Mouse (Mus musculus) adrenal gland, adult 18-20 months (tissue): ENCODE measurements around the gene Prmt3. TPM values are rescaled to one million over a fixed set of nuclear protein-coding genes. Genes with fewer than 3 reads are reported as not detected.

Source experiments
- DNase-seq, 2 experiments: peaks; one replicate each; pipeline ENCODE4 v3.0.0; 2021 to 2022; ENCODE audit warnings: low spot score in 2 of 2
- long read RNA-seq, 2 experiments: library from polyadenylated mRNA; stranded (forward); transcript quantifications; one replicate each; pipeline ENCODE4 v2.0.0; 2021
- total RNA-seq, 2 experiments: library from RNA; stranded (reverse); gene quantifications; 1 replicate in 1 of 2; 2 replicates in 1 of 2; pipeline ENCODE4 v1.2.3; 2021

Gene Prmt3
- 10 to 100 TPM; 33.0 to 38.6 TPM for total RNA-seq
- long read RNA-seq, experiment 1, transcript Prmt3-201 (16 exons, 2,507 nt), result major isoform, 39 of 48 reads
- long read RNA-seq, experiment 1, partial matches to known transcripts, result 3 of 48 reads
- long read RNA-seq, experiment 1, other reads (novel, unspliced or antisense), result 5 of 48 reads
- long read RNA-seq, experiment 2, transcript Prmt3-201 (16 exons, 2,507 nt), result major isoform, 110 of 133 reads
- long read RNA-seq, experiment 2, partial matches to known transcripts, result 6 of 133 reads
- long read RNA-seq, experiment 2, other reads (novel, unspliced or antisense), result 17 of 133 reads

GRCm38 (mm10) chr7:49778114-49778901 lies at the start of gene Prmt3:
Prmt3 (plus strand) TSS chr7:49778346.
- peak; percentile 99 for DNase-seq

DNA sequence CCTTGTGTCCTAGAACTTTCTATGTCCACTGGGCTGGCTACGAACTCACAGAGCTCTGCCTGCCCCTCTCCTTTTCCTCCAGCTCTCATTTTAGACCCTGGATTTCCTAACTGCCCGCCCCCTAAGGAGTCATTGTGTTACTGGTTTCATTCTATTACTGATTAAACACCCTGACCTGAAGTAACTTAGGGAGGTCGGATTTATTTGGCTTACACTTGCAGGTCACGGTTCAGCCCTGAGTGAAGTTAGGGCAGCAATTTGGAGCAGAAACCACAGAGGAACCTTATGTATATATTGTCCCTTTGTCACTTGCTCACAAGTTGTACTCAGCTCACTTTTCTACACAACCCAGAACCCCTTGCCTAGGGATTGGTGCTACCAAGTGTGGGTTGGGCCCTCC lies 43.8 kb upstream of the Prmt3 start:
- DNase-seq, result no peak

- DNase-seq, result no peak
Measured at GRCm38 (mm10) chr7:49739448-49739847, 38.7 kb upstream of the Prmt3 start.

GRCm38 (mm10) chr7:49741474-49741873 lies 36.7 kb upstream of the Prmt3 start:
- no peak for DNase-seq

DNA sequence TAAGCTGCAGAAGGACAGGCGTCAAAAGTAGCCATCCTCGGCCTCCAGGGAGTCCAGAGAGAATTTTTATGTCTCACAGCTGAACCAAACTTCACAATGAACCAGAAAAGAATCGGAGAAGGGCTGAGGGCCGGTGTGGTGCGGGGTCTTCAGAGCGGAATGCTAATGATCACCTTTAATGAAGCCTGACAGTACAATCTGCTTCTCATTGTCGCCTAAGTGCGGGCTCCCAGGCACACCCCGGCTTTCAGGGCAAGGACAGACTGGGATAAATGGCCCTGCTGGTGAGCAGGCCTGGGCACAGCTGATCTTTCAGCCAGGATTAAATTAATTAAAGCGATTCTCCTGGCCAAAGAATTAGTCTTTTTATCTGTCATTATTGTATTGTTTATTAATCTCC lies 36.2 kb upstream of the Prmt3 start:
- DNase-seq, result no peak

DNA sequence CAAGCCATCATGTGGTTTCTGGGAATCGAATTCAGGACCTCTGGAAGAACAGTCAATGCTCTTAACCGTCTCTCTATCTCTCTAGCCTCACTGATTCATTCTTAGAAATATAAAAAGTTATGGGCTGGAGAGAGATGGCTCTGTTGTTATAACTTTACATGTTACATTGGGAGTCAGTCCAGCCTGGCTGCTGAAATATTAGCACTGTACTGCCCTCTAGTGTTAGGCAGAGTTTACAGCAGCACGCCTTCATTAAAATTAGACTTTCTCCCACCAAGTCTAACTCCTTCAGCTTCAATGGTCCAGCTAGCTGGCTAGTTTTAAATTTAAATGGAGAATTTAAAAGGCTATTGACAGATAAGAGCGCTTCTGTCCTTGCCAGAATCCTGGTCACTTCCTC lies 27.0 kb upstream of the Prmt3 start:
- DNase-seq, result no peak

DNA sequence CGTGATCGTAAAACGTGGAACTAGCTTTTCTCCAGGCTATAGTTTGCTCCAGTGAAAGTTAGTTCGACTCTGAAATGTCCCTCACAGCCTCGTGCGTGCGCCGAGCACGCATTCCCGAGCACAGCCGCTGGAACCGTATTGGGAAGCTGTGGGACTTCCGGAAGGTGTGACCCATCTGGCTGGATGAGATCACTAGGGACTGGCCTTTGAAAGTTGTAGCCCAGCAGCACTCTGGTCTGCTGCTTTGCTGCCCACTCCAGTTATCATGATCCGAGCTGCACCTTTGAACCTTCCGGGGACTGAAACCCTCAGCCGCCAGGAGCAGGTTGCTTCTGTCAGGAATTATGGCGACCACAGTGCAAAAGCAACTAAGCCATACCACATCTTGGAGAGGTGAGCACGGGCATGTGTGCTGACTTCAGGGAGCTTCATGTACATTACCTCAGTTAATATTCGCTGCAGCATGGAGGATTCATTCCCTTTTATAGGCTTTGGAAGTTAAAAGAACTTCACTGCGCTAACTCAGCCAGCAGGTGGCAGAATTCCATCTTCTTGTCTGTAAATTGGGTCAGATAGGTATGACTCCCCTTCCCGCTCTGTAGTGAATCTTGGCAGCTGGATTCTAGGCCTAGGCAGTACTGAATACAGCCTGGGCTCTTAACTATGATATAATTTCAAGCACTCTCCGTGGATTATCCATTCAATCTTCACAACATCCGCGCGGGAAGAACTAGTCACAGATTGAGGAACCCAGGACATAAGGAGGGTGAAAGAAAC lies 25.2 kb upstream of the Prmt3 start:
- peak in 1 of 2 experiments; percentile 39 for DNase-seq

DNA sequence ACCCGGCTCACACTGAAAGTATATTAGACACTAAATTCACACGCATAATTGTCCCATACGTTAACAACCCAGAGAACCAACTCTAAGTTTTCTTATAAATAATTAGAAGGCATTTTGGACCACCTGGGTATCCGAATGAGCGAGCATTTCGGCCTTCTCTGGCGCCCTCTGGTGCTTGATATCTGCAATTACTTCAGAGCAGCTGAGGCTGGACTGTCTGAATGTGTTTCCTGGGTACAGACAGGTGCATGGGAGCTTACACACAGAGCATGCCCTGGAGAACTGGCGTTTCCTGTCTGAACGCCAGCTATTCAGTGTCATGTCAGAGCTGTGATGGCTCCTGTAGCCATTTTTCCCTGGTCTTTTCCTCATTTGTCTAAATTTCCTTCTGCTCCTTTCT lies 23.4 kb upstream of the Prmt3 start:
- peak; percentile 53 to 58 for DNase-seq

- peak; percentile 67 to 68 for DNase-seq
Measured at GRCm38 (mm10) chr7:49758934-49759571, 19.1 kb upstream of the Prmt3 start, which contains the start of gene Htatip2. Htatip2 (plus strand) TSS chr7:49759115.

- DNase-seq, result peak; percentile 53 to 67
Measured at GRCm38 (mm10) chr7:49762605-49763004, 15.5 kb upstream of the Prmt3 start.

DNA sequence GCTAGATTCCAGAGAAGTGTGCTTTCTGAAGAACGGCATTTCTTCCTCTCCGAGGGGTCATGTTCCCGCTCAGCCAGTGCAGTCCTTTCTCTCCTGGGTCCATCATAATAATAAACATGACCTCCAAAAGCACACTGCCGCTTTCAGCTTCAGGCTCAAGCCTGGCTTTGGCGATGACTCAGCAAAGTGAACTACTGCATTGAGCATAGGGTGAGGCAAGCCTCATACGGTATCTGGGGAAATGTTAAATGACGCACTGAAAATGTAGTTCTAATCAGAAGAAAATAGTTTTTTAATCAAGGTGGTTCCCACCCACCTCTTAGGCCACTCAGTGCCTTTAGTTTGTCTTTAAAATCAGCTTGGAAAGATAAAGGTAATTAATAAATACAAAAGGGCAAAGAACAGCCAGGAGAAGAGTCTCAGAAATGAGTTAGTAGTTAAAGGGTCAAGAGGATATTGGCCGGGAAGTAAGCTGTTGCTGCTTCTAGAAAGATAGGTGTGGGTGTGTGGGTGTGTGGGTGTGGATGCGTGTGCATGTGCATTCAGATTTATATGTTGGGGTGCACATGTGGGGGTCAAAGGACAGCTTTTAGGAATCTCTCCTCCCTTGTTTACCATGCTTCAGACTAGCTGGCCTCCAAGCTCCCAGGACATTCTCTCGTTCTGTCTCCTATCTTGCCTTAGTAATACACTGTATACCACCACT lies 14.0 kb upstream of the Prmt3 start:
- DNase-seq, result no peak

DNA sequence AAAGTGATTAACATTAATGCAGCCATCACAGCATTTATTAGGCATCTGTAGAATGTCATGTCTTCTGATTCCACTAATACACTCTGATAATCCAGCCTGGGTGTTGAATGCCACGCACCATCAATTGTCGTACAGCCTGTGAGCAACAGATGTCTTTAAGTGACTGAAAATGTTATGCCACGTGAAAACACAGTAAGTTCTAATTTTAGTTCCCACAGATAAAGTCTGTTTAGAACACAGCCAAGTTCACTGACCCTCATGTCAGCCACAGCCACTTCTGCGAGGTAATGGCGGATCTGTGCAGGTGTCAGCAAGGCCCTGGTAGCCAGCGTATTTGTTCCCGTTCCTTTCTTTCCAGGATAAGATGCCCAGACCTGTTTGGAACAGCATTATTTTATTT lies 12.0 kb upstream of the Prmt3 start:
- no peak for DNase-seq

DNA sequence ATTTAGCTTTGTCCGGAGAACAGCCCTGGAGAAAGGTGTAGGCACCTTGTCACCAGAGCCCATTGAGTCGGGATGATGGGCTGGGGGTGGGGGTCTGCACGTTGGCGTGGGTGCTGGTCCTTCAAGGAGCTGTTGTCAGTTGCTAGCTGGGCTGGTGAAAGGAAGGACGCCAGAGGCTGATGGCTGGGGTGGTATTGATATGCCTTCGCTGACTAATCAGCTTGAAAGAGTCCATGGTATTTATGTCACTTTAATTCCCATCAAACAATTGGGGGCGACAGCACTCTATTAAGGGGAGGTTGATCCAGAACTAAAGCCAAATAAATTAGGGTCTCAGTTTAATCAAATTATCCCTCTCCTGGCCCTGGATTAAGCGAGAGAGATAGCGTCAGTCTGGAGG lies 9.6 kb upstream of the Prmt3 start:
- no peak for DNase-seq

DNA sequence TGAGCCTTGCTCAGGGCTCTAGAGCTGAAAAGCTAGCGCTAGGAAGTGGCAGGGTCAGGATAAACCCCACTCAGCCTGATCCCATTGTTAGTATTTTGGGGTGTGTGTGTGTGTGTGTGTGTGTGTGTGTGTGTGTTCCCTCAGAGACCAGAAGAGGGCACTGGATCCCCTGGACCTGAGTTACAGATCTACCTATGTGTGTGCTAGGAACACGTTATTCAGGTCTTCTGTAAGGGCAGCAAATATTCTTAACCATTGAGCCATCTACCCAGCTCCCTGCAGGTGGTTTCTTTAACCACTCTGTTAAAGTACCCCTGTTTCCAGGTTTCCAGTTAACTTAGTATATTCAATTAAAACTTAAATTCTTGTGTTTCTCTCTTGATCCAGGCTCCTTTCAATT lies 3.8 kb upstream of the Prmt3 start:
- DNase-seq, result no peak

DNA sequence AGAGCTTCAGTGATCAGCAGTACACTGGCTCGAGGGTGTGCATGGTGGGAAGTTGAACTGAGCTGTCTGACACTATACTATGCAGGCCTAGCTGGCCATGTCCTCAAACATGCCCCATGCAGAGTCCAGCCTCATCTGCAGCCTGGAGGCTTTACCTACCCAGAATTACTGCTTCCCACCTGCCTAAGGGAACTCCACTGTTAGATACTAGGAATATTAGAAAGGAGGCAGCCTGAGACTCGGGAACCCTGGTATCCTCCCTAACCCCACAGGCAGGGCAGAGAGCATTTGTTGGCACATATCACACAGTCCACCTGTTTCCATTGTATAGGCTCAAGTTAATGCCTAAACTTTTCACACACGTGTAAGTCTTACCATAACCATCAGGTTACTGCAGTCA lies 561 bp upstream of the Prmt3 start:
- DNase-seq, result no peak

DNA sequence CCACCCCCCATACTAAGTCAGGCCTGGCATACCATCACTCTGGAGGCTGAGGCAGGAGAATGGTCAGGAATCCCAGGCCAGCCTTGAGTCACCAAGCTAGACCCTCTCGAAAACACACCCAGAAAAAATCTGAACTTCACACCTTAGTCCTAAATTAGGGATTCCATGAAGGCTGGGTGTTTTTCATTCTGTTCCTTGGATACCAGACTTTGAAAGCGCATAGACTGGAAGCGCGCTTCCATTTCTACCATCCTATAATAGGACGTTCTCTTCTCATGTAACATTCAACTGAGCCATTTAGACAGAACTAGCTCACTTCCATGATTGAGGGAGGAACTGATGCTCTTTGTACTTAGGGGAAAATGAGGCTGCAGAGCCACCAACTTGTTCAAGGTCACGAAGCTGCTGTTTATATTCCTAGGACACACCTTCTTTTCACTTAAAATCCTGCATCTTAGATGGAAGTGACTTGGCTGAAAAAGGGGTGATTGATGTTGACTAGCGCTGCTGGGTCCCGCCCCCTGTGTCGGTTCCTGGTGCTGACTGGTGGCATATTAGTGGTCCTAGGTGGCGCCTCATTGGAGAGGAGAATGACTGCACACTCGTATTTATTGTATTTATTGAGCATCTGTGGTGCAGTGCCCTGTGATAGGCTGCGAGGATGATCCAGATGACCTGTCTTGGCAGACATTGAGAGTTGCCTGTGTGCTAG lies 914 bp downstream of the Prmt3 start:
- DNase-seq, result no peak

DNA sequence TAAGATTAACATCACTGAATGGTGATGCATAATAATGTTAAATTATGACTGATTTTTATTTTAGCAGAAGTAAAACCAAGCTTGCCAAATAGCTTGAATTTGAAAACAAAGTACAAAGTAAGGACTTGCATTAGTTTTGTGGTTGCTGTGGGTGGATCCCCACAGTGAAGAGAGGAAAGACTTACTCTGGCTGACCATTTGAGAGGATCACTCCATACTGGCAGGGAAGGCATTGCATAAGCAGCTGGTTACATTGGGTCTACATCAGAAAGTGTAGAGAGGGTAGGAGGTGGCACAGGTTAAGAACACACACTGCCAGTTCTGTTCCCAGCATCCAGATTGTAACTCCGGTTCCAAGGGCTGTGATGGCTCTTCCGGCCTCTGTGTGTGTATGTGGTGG lies 4.9 kb downstream of the Prmt3 start:
- no peak for DNase-seq

DNA sequence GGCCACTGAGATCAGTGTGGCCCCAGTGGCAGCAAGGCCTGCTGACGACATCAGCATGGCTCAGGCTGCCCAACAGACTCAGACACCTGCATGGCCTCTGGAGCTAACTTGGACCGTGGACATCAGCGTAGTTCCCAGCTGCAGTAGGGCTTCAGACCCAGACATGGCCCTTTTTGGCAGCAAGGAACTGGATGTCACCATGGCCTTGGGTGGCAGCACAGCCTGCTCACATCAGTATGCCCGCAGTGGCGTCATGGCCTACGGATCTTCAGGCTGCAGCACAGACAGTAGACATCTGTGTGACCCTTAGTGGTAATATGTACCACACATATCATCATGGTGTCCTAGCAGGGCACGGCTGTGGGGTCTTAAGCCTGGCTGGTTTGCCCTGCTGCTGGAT lies 7.0 kb downstream of the Prmt3 start:
- no peak for DNase-seq

- DNase-seq, result peak; percentile 57 to 62
Measured at GRCm38 (mm10) chr7:49786618-49787382, 8.7 kb downstream of the Prmt3 start.

DNA sequence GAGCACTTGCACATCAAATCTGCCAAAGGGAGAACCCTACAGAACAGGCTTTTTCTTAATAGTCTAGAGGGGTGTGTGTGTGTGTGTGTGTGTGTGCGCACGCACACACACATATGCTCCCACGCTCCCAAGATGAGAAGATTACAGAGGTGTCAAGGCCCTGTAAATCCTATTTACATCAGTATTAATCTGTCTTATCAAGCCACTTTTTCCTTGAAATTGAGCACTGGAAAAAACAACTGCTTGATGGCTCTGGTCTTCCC lies 9.2 kb downstream of the Prmt3 start:
- DNase-seq, result no peak
